Mouse (Mus musculus) naive thymus-derived CD4-positive, alpha-beta T cell, adult 2 months (primary cell): ENCODE data around the gene Usp45.
A peak's percentile ranks its signal among the peaks of the same experiment; 100 is the strongest.

Source experiments
- DNase-seq: peaks from one replicate; pipeline ENCODE4 v3.0.0-alpha.2; 2011; ENCODE audit warnings: low read depth

The Usp45 gene

DNA sequence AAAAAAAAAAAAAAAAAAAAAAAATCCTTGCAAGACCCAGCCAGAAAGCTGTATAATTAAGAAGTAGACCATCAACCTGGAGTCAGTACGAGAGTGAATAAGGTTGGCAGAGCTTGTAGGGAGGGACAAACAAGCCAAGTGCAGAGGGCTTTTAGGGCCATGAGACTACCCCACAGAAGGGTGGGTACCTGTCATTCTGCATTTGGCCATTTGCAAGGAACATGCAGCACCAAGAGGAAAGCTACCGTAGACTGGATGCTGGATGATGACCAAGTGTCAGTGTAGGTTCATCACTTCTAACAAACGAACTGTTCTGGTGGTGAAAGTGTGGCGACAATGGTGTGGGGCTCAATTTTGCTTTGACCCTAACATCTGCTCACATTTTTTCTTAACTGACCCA lies 22.9 kb downstream of the Usp45 start:
- no peak for DNase-seq

DNA sequence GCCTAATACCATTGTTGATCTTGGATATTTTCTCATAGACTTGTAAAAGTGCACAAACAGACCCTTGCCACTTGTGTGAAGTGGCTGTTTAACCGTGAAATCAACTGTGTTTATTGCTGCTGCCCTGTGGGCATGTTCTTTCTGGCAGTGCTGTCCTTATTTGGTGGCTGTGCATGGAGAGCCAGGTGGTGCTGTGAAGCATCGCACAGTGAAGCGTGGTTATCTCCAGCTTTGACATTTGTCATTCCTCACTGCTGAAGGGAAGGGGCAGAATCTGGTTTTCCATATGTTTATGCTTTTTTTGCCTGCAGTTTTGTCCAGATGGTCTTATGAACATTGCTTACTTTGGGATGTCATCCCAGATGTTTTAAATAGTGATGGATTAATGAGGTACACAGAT lies 26.7 kb downstream of the Usp45 start:
- no peak for DNase-seq

DNA sequence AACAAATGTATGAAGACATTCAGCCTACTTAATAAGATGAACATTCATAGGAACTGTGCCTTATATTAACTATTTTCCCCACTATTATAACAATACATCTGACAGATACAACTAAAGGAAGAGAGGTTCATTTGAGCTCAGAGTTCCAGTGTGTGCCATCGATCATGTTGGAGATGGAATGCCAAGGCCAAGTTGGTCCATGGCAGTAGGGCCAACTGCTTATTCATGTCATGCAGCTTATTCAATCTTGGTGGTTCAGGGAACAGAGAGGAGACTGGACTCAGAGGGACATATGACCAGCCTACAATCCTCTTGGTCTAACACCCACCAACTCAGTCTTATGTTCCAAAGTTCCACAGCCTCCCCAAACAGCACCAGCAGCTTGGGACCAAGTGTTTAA lies 34.1 kb downstream of the Usp45 start:
- DNase-seq: no peak

DNA sequence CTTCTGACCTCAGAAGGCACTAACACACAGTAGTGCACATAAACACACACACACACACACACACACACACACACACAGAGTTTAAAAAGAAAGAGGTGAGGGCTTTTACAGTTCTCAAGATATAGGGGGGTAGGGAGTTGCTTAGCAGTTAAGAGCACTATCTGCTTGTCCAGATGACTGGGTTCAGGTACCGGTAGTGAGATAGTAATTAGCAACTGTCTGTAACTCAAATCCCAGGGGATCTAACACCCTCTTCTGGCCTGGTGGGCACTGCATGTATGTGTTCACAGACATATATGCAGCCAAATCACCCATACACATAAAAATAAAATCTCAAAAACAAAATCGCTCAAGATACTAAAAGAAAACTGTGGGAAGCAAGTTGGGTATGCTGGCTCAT lies 34.7 kb downstream of the Usp45 start:
- DNase-seq: no peak

DNA sequence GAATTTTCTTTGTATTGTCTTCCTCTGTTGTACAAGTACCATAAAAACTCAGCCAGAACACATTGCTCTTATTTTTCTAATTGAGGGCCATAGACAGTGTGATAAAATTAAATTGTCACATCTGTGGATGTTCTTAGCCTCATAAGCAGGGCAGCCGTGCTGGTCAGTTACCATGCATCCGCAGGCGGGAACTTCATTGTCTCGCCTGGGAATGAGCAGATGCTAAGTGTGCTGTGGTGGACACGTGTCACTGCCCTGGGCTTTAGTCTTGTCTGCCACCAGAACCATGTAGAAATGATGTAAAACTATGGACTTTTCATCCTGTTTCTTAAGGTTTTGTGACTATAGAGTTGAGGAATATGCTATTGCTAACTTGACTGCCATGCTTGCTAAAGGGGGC lies 40.2 kb downstream of the Usp45 start:
- DNase-seq: no peak

DNA sequence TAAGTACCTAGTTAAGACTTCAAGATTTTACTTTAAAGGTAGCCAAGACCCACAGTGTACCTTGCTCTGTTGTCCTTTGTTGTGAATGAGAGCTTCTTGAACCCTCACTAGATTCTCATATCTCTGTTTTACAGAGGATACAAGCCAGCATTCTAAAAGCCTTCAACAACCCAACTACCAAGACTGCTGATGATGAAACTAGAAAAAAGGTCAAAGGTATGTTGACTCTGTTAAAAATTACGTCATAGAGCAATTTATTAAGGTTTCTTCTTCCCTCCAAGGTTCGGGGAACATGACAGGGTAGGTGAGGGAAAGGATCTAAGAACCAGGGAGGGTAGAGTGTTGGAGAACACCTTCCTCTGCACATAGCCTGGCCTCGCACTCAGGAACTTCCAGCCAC lies 43.7 kb downstream of the Usp45 start:
- DNase-seq: no peak

DNA sequence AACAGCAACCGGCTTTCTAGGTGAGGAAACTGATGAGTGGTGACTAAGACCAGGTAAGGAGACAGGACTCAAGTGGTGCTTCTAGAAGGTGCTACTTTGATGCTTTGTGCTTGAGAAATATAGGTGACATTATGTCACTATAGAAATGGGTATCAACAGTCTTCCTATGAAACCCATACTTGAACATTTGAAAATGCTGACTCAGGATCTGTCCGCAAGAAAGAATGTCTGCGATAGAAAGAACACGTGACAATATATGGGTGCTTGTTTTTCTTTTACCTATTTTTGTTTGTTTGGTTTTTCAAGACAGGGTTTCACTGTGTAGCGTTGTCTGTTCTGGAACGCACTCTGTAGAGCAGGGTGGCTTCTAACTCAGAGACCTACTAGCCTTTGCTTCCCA lies 45.7 kb downstream of the Usp45 start:
- no peak for DNase-seq

DNA sequence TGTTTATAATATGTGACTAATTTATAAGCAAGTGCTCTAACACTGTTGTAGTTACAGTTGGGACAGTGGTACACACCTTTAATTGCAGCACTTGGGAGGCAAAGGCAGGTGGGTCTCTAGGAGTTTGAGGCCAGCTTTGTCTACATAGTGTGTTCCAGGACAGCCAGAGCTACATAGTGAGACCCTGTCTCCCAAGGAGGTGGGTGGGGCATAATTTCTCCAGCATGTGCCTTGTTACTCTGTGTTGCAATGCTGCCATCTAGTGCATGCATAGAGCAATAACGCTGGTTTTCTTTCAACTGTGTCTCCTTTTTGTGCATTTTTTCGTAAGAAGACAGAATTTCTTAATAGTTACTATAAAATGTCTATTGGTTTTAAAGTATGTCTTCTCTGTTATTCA lies 47.1 kb downstream of the Usp45 start:
- peak; percentile 74 for DNase-seq

DNA sequence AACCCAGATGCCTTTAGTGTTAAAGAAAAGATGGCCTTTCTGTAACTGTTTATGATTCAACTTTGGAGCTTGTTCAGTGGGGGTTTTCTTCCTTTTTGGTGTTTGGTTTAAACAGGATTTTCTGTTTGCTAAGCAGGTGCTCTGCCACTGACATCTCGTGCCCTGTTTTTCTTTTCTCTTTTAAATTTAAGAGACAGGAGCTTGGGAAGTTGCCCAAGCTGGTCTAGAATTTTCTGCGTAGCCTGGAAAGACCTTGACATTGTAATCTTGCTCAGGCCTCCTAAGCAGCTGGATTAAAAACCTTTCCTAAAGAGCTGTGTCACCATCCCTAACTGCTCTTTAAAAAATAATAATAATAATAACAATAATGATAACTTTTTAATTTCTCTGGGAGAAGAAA lies 59.7 kb downstream of the Usp45 start:
- no peak for DNase-seq

DNA sequence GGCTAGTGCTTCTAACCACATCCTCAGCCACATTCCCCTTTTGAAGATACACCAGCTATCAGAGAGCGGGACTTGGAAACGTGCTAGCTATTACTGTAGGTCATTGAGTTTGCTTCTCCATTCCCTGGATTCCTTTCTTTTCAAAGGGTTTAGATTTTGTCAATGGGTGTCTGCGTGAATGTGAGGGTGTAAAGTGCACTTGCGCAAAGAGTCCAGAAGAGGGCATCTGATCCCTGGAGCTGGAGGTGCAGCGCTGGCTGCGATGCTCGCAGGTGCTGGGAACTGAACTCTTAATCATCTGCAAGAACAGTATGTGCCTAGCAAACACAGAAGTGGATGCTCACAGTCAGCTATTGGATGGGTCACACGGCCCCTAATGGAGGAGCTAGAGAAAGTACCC lies 65.9 kb downstream of the Usp45 start:
- DNase-seq: no peak

DNA sequence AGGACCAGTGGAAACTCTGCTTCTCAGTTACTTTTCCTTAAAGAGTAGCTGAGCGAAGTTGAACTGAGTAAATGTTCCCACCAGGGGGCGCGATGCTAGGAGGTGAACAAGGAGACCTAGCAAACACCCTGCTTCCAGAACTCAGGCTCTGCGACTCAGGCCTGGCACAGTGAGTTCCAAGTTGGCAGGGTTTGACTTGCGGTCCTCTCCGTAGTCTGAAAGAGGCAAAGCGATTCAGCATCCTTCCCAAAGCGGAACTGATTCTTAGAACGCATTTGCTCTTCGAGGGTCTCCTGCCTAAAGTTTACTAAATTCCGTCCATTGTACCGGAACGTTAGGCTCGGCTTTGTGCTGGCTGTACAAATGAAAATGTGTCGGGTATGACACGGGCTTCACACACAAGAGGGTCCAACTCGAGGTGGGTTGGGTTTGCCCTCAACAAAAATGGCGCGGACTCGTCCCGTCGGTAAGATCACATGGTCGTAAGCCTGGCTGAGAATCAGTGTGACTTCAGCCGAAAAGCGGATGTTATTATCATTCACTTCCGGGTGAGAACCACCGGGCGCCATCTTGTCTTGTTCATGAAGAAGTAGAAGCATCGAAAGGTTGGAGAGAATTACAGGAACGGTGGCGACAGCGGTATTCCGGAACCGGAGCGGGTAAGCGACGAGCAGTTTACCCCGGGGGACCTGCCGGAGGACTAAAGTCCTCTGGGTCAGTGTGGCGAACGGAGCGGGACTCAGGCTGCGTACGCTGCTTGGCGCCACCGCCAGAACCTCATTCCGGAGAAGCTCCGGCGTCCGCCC lies 80.7 kb downstream of the Usp45 start, which contains the start of gene Pnisr:
TSS of gene Pnisr (plus strand) at position 103 of the 806 bp plus-strand sequence.
- peak; percentile 98 for DNase-seq

DNA sequence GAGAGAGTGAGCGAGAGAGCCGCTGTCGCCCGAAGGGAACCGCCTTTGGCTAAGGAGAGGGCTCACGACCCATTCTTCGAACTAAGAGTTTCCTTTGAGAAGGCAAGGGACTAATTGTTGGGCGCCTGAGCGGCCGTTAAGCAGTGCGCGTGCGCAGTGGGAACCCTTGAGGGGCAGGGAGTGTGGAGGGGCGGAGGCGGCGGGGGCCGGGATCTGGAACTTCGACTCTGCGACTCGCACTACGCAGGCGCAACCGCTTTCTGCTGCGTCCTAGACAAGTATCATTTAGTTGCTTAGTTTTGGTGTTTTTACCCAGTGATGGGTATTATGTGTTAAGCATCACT lies 81.3 kb downstream of the Usp45 start:
- DNase-seq: peak; percentile 94

DNA sequence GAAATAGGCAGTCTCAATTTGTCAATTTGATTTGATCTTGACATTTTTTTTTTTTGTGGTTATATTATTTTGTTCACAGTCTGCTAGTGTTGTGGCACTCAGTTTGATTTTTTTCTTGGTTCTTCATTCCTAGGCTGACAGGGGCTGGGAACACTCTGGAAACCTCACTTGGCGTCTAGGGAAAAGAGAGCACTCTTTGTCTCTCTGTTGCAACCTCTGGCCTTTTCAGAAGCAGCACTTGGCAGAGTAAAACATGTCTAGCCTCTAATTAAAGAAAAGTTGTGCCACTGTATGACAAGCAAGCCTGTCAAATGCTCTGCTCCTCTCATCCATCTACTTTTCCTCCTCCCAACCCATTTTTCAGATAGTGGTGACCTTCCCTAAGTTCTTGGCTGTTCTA lies 90.5 kb downstream of the Usp45 start:
- DNase-seq: no peak

DNA sequence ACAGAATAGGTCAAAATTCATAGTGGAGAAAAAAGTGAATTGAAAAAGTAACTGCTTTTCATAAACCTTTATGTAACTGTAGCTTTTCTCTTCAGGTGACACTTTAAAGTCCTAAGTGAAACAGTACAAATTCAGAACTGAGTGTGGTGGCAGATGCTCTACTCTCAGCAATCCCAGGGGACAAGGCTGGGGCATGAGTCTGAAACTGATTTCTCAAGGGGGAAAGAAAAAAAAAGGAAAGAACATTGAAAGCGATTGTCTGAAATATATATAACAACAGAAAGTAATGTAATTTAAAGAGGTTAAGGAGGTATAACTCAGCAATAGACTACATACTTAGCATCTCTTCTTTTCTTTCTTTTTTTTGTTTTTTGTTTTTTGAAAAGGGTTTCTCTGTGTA lies 98.3 kb downstream of the Usp45 start:
- no peak for DNase-seq

DNA sequence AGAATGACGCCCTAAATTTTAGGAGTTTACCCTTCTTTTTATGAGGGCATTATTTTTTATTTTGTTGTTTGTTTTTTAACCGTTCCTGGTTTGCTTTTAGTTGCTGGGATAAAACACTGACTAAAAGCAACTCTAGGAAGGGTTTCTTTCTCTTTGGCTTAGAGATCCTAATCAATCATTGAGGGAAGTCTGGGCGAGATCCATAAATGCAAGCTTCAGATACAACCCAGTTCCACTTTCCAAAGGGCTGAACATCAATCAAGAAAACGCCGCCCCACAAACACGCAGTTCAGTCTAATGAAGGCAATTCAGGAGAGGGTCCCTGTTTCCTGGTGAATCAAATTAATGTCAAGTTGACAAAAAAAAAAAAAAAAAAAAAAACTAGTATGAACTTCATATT lies 111.8 kb downstream of the Usp45 start:
- DNase-seq: no peak

DNA sequence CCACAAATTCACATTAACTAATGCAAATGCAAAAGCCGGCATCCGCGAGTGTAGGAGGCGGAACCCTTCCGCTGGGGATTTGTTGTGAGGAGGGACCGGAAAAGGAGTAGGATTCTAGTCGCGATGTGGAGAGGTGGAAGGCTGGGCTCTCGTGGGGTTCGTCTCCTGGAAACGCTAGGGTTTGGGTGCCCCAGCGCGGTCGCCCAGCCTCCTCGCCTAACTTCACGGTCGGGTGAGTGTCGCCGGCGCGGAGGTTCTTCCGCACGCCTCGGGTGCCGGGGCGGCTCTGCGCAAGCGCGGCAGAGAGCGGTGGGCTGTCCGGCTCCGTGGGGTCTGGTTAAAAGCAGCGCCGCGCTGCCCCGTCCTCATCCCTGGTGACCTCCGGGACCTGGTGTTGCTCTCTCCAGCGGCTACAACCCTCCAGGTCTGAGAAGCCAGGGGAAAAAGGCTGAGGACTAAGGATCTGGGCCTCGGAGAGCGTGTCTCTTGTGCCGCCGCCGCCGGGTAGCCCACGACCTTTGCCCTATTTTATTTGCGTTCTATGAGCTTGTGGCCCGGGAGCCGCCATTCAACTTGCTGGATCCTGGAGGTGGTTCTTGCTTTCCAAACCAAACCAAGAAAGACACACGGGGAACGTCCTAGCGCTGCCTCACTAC lies 112.7 kb downstream of the Usp45 start, which contains the start of gene Coq3:
TSS of gene Coq3 (plus strand) at position 109 of the 656 bp plus-strand sequence.
- DNase-seq: peak; percentile 82

DNA sequence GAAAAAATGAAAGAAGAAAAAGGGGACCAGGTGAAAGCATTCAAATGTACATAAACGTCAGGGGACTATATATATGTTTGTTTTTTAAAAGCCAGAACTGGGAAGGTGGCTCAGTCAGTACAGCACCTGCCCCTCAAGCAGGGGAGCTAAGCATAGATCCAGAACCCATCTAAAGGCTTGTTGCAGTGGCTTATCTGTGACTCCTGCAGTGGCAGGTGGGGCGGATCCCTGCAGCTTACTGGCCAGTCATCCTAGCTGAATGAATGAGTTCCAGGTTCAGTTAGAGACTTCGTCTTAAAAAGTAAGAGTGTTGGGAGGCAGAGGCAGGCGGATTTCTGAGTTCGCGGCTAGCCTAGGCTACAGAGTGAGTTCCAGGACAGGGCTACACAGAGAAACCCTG lies 115.8 kb downstream of the Usp45 start:
- DNase-seq: no peak

DNA sequence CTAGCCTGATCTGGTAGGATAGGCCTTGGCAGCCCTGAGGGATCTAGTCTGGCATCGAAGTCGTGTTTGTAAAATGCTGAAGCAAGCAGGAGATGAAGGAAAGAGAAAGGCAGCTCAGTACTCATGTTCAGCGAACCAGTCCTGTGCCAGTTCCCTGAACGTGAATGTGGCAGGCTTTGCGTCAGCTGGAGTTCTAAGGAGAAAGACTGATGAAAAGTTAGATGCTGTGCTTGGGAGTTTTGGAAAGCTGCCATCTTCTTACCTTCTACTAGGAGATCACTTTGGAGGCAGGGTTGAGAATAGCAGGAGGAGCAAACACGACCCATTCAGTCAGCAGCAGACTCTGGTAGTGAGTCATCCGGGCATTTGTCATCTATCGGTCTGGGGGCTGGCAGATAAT lies 118.9 kb downstream of the Usp45 start:
- no peak for DNase-seq
